Mouse (Mus musculus): ENCODE measurements around the gene Nr5a1.

The Nr5a1 gene

DNA sequence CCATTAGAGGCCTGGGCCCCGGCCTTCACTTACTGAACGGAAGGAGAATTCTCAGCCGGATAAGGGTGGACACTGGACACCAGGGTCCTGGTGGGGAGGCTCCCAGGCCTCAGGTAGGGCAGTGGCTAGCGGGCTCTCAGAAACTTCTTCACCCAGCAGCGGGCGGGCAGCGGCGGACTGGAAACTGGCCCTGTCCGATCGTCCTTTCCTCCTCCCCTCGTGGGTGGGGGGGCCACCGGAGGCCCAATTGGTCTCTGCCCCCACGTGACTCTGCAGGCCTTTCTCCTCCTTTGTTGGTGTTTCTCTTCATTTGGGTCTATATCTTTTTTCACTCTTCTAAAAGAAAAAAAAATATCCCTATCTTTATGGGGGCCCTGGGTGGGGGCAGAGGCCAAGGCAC is at the start of gene Nr5a1:
Nr5a1 (minus strand) TSS at position 219 of the 400 bp plus-strand sequence.
- no peak for DNase-seq (ENCODE audit: extremely low read depth, low read depth)

DNA sequence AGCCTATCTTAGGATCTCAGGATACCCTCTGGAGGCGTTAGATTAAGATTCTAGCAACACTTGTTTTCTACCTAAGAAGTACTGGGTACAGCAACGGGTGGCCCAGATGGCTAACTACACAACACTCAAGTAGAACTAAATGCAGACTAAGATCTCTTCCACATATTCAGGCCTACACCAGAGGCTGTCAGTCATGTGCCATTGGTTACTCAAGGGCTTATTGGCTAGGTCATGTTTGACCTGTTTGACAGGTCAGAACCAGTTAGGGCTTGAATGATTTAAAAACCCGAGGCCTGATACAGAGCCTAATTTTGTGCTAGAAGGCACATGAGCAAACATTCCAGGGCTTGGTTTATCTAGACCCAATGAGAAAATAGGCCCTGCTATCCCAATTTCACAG is 25.5 kb upstream of the Nr5a1 start:
- no peak for DNase-seq (ENCODE audit: extremely low read depth, low read depth)

DNA sequence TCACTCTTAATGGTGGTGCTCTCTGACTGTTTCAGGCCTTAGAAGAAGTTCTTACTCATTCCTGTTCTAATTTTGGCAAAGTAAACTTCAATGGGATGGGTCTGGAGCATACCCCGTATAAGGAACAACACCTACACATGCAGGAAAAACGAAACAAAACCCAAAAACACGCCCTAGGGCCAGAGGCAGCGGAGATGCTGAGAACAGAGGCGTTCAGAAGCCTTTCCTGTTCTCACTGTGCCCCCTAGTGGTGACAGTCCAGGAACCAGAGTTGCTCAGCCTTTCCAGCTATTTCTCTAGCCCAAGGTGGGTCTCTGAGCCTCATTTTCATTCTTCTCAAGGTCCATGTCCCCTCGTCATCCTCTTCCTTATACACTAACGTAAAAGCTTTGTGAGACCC is 25.1 kb upstream of the Nr5a1 start:
- DNase-seq (ENCODE audit: extremely low read depth, low read depth): peak; percentile 37

DNA sequence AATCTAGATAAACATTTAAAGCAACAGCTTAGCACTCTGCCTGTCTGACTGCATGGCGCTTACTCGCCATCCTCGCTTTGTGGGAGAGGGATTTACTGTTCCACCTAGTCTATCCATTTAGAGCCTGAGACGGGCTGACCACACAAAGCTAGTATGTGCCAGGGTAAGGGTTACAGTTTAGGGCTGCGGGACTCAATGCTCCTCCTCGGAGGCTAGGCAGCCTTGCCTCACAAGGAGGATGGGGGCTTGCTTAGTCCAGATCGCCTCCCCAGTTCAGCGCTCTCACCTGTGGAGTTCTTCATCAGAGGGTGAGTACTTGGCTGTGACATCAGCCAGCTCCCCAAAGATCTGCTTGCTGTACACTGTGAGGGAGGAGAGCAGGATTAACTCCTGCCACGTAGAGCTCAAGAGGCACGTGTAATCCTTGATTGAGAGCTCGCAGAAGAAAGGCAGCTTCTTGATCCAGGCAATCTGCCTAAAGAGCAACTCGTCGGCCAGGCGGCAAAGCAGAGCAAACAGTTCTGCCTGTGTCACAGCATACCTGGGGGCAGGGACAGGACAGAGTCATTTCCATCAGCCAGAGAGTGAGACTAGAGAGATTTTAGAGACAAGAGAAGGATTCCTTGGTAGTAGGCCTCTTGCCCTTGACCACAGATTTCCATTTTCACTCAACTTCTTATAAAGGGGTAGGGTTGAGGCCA is 24.4 kb upstream of the Nr5a1 start:
- no peak for DNase-seq (ENCODE audit: extremely low read depth, low read depth)

DNA sequence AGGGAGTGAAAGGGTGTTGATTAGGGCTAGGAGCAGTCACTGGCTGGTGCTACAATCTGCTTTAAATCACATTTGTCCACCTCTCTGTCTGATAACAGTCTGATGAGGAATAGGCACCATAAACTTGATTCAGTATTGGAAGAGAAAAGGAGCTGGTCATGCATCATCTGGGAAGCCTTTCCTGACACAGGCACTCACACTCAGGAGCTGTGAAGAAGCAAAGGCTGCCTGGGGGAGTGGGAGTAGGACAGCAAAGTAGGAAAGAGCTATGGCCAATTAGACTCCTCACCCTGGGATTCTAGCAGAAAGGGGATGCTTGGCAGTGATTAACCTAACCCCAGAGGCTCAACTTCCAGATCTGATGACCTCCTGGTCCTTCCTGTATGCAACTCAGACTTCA is 21.4 kb upstream of the Nr5a1 start:
- DNase-seq (ENCODE audit: extremely low read depth, low read depth): no peak

DNA sequence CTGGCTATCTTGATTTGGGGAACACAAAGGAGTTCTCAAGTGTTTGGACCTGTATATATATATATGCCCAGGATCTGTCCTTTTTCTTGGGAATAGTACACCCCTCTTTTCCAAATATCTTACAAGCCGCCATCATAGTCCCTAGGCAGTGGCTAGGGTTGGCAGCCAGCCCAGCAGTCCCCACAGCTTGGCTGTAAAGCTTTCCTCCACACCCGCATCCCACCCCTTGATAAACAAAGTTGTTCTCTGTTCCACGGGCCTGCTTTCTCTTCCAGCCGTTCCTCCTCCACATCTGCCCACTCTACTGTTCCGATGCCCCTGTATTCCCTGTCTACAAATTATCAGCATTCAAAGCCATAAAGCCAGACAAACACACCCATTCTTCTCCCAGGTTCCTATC is 20.4 kb upstream of the Nr5a1 start:
- no peak for DNase-seq (ENCODE audit: extremely low read depth, low read depth)

DNA sequence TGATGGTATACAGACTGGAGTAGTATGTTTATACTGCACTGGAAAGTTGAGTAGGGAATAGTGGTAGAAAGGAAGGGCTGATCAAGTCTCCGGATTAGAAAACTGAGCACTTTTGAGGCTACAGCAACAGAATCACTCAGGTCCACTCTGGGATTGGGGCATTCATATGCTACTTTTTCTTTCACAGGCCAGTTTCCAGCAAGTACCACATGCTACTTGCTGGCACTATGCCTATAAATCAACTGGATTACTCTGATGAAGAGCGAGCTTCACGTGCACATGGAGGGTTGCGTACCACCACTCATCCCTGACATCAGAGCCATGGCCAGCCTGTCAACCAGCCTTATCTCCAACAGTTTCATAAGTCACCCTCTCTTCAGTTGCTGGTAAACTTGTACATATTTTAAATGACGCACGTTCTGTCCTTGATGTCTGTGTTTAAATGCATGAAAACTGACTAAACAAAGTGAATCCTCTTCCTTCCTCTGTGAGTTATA is 16.0 kb upstream of the Nr5a1 start:
- no peak for DNase-seq (ENCODE audit: extremely low read depth, low read depth)

DNA sequence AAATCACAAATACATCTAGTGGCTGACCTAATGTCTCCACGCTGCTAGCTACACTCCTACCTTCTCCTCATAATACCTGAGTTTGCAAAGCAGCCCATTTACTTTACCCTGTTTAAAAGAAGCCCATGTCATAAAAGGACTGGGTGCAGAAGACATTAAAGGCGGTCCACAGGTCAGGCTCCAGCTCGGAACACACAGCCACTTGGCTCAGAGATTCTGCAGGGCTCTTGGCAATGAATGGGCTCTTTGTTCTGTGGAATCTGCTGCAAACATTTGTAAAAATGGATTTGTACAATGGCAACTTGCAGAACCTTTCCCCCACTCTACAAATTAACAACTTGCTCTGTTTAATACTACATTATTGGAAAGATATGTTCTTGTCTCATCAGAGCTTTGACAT is 11.1 kb upstream of the Nr5a1 start:
- no peak for DNase-seq (ENCODE audit: extremely low read depth, low read depth)

DNA sequence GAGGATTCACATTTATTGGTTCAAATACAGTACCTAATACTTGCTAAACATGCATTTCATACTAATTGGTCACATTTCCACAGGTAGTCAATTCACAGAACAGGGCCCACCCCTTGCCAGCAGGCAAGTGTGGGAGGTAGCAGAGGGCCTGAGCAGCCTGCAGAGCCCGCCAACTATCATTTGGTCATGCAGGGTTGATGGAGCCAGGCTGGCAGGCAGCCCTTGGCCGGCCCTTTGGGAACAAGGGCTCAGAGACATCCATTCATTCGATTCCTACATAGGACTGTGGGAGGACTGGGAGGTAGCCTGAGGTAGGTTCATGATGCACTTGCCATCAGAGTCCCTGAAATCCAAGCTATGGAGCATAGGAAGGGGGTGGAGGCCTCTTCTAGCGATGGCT is 9.0 kb upstream of the Nr5a1 start:
- DNase-seq (ENCODE audit: extremely low read depth, low read depth): no peak

DNA sequence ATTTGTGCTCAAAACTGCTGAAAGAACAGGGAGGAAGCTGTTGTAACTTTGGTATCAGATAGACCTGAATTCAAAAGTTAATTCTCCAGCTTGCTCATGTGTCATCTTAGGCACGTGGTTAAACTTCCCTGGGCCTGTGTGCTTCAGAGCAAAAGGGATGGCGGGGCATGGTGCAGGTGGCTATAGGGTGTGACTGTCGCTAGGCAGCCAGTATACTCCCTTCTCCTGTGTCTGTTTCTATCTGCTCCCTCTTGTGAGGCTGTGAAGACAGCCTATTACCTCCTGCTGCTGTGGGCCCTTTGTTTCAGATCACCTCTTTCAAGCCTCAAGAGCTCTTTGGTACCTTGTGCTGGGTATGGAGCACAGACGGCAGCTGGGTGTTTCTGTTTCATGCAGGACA is 7.7 kb upstream of the Nr5a1 start:
- no peak for DNase-seq (ENCODE audit: extremely low read depth, low read depth)

DNA sequence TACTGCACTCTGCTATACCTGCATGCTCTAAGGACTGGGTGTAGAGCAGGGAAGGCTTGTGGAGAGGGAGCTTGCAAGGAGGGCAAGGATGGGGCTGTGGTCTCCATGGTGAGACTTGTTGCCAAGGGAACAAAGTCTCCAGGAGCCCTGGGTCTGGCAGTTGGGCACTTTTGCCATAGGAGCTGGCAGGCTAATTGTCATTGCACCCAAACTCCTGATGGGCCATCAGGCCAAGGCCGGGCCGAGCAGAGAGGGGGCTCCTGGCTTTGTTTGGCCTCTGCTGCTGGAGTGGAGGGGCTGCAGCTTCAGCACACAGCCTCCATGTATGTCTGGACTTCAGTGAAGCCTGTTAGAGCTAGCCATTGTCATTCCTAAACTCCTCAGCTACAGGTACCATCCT is 6.3 kb upstream of the Nr5a1 start:
- DNase-seq (ENCODE audit: extremely low read depth, low read depth): no peak

DNA sequence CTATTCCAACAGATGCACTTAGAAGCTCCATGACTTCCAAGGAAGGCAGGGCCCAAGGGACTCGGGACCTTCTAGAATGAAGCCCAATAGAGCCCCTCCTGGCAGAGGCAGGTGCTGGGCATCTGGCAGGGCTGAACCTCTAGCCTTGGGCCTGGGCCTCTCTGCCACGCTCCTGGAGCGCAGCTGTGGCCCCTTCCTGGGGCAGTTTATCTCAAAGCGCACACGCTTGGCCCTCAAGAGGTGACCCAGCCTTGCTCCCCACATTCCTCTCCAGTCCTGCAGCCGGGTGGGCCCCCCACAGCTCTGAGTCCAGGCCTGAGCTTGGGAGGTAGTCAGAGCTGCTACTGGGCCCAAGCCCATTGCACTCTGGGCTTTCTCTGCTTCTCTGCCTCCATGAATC is 5.0 kb upstream of the Nr5a1 start:
- DNase-seq (ENCODE audit: extremely low read depth, low read depth): no peak

DNA sequence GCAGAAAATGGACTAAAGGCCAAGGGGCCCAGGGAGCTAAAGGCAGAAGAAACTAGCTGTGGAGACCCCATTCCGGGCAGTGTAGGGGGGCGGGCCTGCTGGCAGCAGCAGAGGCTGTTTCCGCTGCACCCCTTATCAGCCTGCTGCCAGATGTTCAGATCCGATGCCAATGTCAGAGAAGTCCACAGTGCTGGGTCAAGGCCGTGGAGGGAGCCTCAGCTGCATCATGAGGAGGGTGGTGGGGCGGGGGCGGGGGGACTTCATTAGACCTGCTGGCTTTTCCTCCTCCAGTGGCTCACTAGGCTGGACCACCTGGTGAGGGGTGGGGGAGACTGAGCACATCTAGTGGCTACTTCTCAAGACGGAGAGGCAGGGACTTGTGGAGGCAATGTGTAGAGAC is 4.3 kb upstream of the Nr5a1 start:
- DNase-seq (ENCODE audit: extremely low read depth, low read depth): peak; percentile 15

DNA sequence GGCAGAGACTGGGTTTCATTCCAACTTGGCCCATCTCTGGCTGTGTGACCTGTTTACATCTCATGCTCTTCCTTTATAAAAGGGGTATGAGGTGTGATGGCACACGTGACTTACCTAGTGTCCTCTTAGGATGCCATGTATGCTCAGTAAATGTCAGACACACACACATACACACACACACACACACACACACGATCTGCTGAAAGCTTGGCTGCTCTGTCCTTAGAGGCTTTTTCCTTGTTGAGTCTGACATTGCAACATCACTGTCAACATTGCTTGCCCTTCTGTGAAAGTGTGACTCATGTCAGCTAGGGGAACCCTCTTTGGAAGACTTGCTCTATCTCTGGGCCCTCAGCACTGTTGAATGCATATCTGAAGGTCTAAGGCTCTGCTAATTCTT is 3.1 kb upstream of the Nr5a1 start:
- DNase-seq (ENCODE audit: extremely low read depth, low read depth): peak; percentile 9

DNA sequence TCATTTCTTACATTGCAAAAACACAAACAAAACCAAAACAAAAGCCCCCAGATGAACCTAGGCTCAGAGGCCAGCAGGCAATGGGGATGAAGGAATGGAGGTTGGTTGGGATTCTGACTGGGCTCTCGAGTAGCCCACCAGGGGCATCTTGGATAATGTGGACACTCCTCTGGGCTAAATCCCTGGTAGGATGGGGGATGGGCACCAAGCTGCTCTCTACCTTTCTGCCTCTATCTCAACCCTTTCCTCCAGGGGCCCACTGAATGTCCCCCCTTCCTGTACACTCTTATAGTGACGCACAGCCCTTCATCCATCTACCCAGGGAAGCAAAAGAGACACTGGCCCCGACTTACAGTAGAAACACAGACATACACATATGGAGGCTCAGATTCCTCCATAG is 746 bp downstream of the Nr5a1 start:
- DNase-seq (ENCODE audit: extremely low read depth, low read depth): no peak

DNA sequence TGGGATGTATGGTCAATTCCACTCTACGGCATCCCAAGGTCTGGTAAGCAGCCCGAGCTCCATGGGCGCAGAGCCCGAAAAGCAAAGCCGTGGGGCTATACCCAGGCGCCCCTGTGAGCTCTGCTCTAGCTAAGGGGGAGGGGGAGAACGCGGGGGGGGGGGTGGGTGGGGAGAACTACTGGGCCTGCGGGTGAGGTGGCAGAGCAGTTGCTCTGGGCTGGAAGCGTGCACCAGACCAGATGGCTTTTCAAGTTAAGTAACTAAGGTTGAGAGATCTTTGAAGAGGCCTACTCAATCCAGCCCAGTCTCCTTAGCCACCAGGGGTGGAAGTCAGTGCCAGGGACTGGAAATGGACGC is 1.6 kb downstream of the Nr5a1 start:
- no peak for DNase-seq (ENCODE audit: extremely low read depth, low read depth)

DNA sequence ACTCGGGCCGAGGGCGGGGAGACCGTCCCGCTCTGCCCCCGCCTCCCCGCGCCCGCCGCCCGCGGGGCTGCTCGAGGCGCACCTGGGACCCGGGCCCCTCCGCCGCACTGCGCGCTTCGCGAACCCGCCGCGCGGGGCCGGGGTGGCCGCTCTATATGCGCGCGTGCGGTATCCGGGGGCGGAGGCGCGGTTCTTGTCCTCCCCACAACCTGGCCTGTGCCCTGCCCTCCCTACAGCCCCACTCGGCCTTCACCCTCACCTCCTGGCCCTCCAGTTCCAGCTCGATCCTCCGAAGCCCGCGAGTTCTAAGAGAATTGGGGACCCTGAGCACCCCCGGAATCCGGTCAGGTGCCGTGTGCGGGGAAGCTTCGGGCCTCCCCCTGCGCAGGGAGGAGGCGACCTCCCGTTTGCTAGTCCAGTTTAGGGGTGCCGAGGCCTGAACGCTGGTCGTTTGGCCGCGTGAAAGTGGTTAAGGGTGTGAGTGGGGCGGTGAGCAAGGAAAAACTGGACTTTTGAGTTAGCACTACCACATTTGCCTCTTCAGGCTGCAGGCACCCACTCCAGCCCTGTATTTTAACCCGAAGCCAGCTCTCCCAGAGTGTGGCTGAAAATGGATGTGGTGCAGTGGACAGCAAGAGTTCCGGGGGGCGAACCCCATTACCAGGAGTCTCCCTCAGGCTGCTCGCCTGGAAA is 2.1 kb downstream of the Nr5a1 start:
- DNase-seq (ENCODE audit: extremely low read depth, low read depth): no peak

DNA sequence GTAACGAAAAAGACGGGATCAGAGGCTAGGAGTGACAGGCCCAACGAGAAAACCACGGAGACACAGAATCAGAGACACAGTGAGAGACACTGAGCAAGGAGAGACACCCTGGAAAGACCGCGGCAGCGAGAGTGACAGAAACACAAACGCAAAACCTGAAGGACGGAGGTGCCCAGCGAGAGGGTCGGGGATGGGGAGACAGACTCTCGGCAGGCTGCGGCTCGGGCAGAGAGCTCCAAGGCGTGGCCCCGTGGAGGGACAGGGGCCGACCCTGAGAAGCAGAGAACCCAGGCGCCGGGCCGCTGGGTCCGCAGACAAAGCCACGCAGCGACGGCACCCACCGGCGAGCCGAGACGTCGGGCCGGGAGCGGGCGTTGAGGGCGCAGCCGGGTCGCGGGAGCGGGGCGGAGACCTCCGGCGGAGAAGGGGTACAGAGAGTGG is 2.9 kb downstream of the Nr5a1 start:
- no peak for DNase-seq (ENCODE audit: extremely low read depth, low read depth)

DNA sequence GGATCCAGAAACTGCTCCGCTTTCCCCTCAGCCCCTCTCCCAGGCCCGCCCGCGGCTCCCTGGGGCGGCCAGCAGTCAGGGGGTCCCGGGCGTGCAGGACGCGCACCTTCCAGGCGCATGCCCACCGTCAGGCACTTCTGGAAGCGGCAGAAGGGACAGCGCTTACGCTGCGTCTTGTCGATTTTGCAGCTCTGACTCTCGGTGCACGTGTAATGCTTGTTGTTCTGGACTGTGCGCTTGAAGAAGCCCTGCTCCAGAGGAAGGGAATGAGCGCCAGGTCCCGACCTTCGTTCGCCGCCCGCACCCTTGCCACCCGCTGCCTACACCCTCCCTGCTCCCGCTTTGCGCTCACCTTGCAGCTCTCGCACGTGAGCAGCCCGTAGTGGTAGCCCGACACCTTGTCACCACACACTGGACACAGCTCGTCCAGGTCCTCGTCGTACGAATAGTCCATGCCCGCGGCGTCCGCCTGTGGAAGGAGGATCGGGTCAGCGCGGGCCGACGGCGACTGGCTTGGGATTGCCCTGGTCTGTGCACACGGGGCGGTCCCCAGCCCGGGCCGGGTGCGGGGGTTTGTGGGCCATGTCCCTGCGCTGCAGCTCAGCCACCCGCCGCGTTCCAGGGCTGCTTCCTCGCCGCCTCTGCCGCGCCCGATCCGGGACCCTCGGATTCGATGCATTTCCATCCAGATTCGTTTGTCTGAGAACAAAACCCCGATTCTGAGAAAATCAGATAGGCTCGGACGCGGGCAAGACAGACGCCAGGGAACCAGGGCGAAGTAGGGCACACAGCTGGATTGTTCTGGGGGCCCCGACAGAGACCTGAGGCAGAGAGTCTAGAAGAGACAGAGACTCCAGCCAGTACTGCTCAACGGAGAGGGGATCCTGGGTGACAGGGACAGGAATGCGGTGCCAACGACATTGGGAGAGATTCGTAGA is 3.8 kb downstream of the Nr5a1 start:
- no peak for DNase-seq (ENCODE audit: extremely low read depth, low read depth)

DNA sequence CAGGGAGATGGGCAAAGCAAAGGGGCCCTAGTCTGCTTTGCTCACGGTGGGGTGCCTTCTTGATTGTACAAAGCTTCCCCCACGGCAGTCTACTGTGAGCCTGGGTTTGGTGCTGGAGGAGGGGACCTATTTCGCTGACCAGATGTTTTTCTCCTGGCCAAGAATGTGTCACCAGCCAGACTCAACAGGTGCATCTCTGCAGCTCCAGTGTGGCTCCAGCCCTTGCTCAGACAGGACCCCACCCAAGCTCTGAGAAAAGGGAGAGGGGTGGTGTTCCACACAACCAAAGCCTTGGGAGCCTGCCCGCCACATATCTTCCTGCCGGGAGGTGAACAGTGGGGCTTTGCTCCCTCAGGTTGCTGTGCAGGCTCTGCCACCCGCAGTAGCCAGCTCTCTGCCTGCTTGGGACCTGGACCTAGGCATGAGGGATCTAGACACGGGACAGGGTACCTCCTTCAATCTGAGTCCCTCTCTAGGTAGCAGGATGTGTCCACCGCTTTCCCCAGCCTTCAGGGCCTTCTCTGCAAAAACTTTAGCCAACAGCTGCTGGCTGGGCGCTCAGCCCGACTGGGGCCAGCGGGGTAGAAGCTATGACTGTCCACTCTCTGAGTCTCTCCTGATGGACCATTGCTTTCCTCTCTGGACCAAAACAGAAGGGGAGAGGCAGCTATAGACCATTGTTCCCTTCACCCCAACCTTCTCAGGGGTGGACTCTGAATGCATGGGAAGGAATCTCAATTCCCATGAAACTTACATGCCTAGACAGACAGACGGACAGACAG is 5.2 kb downstream of the Nr5a1 start:
- no peak for DNase-seq (ENCODE audit: extremely low read depth, low read depth)

DNA sequence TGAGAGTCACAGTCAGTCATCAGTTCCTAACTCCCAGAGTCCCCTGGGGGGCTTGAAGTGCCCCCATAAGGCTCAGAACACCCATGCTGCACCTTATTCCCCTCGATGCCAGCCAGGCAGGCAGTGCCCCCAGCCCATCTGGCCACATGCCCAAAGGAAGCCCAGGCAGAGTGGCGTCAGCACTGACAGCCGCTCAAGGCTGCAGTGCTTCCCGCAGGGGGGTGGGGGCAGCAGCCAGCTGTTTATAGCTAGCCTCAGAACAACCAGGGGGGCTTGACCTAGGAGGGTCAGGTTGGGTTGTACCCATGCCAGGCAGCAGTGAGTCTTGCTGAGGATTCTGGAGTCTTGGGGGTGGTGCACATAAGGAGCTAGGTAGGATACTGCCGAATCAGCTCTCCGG is 7.7 kb downstream of the Nr5a1 start:
- no peak for DNase-seq (ENCODE audit: extremely low read depth, low read depth)

Data from MEL-GATA-1-ER (cell line).